Mouse (Mus musculus): ENCODE results near the gene Pigl.

- no peak for TF ChIP-seq SRF (IDR thresholded peaks at IDR 0.05; ENCODE audit: control insufficient read depth, insufficient read length, low read depth)
- TF ChIP-seq POLR2A (IDR thresholded peaks at IDR 0.05; ENCODE audit: insufficient read length, low read depth): no peak
- no peak for TF ChIP-seq TCF3 (IDR thresholded peaks at IDR 0.05; ENCODE audit: insufficient read length, low read depth)
- TF ChIP-seq MAX (IDR thresholded peaks at IDR 0.05; ENCODE audit: low read depth): no peak
- TF ChIP-seq USF1 (IDR thresholded peaks at IDR 0.05; ENCODE audit: low read depth): no peak
- no peak for TF ChIP-seq POLR2AphosphoS2 (IDR thresholded peaks at IDR 0.05; ENCODE audit: insufficient read length, low read depth)
- TF ChIP-seq REST (IDR thresholded peaks at IDR 0.05; ENCODE audit: insufficient read depth, insufficient read length): no peak
- TF ChIP-seq MYOD1 (IDR thresholded peaks at IDR 0.05; ENCODE audit: control insufficient read depth in 1 of 3, insufficient read length in 2 of 3, low read depth in 2 of 3): no peak
- TF ChIP-seq TCF12 (IDR thresholded peaks at IDR 0.05; ENCODE audit: insufficient read depth, poor library complexity, severe bottlenecking): no peak
- no peak for TF ChIP-seq E2F4 (IDR thresholded peaks at IDR 0.05; ENCODE audit: insufficient read depth)
- TF ChIP-seq CEBPB (IDR thresholded peaks at IDR 0.05; ENCODE audit: insufficient read depth, poor library complexity, severe bottlenecking): no peak
- no peak for TF ChIP-seq MYOG (IDR thresholded peaks at IDR 0.05; ENCODE audit: control insufficient read depth in 1 of 3, insufficient read depth in 1 of 3, insufficient read length in 2 of 3, low read depth in 2 of 3)
These were observed 95.4 kb downstream of the Pigl start for GRCm38 (mm10) chr11:62553633-62554032.

Data from myocyte (in vitro differentiated cells).